Mouse (Mus musculus) liver, embryonic 13.5 days (tissue): Measurements from ENCODE around the gene Supt6. TPM values are rescaled to one million over a fixed set of nuclear protein-coding genes. Genes with fewer than 3 reads are reported as not detected.

Experiments used
- ATAC-seq: fragments of 200-750 bp; cut with Nextera tagmentation; 2 replicates; pipeline ENCODE4 v1.8.0; 2017; ENCODE audit warnings: low read depth, mild to moderate bottlenecking, moderate number of reproducible peaks, moderate library complexity
- DNase-seq: peaks from one replicate; pipeline ENCODE4 v3.0.0; 2022
- H3K27ac ChIP-seq: fragments of 300-500 bp; sonication (generic); 2 replicates; pipeline ENCODE4 v1.5.1; 2015; ENCODE audit warnings: moderate library complexity, mild to moderate bottlenecking, inconsistent platforms
- H3K27me3 ChIP-seq: fragments of 300-500 bp; sonication (generic); 2 replicates; pipeline ENCODE4 v1.6.1; 2015; ENCODE audit warnings: mild to moderate bottlenecking, inconsistent platforms
- H3K36me3 ChIP-seq: fragments of 300-500 bp; sonication (generic); 2 replicates; pipeline ENCODE4 v1.6.1; 2015; ENCODE audit warnings: mild to moderate bottlenecking, inconsistent platforms
- H3K4me1 ChIP-seq: fragments of 300-500 bp; sonication (generic); replicated peaks from 2 replicates; pipeline ENCODE4 v1.6.1; 2015; ENCODE audit warnings: inconsistent platforms
- H3K4me2 ChIP-seq: fragments of 300-500 bp; sonication (generic); 2 replicates; pipeline ENCODE4 v1.6.1; 2015; ENCODE audit warnings: inconsistent platforms, mild to moderate bottlenecking, moderate library complexity
- H3K4me3 ChIP-seq: fragments of 300-500 bp; sonication (generic); replicated peaks from 2 replicates; pipeline ENCODE4 v1.5.1; 2015; ENCODE audit warnings: mild to moderate bottlenecking, inconsistent platforms
- H3K9ac ChIP-seq: fragments of 300-500 bp; sonication (generic); 2 replicates; pipeline ENCODE4 v1.6.1; 2015; ENCODE audit warnings: mild to moderate bottlenecking, inconsistent platforms
- H3K9me3 ChIP-seq: fragments of 300-500 bp; sonication (generic); replicated peaks from 2 replicates; pipeline ENCODE4 v1.6.1; 2016; ENCODE audit warnings: inconsistent platforms
- WGBS: fragments of 180-500 bp; shearing (Covaris S2); methylation state at CpG from one replicate; pipeline ENCODE4 v1.1.7; 2015; ENCODE audit not compliant: insufficient replicate concordance; 5-methylcytosine and 5-hydroxymethylcytosine counted together
- polyA plus RNA-seq: library from polyadenylated mRNA; unstranded; fragments of >200 nt; fragmentation: Nextera tagmentation; extraction: Ambion mirVana; gene quantifications from 2 replicates; pipeline ENCODE4 v1.2.1, GENCODE M21; 2015

The Supt6 gene
- polyA plus RNA-seq, 1 experiment from 2014 or later = 9.8 TPM

DNA sequence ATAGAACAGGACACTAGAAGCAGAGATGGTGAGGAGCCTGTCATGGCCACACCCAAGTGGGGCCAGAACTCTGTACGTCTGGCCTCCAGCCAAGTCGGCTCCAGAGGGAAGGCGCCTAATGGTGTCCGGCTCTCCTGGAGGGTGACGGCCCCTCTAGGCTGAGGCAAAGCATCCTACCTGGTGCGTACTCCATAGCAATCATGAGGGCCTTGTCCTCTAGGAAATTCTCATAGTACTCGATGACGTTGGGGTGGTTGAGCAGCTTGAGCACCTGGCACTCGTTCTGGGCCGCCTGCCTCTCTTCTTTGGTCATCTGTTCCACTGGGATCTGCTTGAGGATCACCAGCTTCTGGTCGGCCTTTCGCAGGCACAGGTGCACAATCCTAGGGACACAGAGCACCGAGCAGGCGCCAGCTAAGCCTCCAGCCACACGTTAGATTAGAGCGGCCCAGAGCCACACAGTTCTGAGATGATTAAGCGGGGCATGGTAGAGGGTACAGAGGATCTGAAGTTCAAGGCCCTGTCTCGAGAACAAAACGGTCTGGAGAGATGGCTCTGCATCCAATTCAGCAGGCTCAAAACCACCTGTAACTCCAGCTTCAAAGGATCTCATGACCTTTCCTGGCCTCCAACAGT lies 72.9 kb downstream of the Supt6 start:
- Histone ChIP-seq H3K9me3 (no peaks in the 10 kb centered on the region), H3K27ac (peak overlapping the region; percentile 47), H3K9ac (peak overlapping the region; percentile 10; the same call in 1 of the 2 replicates), H3K4me3 (no peak overlapping the region), H3K36me3 (peaks cover 13% of the 10 kb centered on the region), H3K4me1 (peaks cover 74% of the 10 kb centered on the region), H3K27me3 (no peaks in the 10 kb centered on the region), H3K4me2 (no peak overlapping the region)
- ATAC-seq (no peak), DNase-seq (no peak)
- WGBS = 82% methylated on average over 19 of the region's 19 CpGs

GRCm38 (mm10) chr11:78172034-78172747 lies 73.6 kb downstream of the Supt6 start:
- peaks cover 81% of the 10 kb centered on the region for H3K4me1 ChIP-seq
- H3K27me3 ChIP-seq = no peaks in the 10 kb centered on the region
- 82% methylated on average over 16 of the region's 16 CpGs for WGBS
- peak overlapping the region; percentile 10 for H3K9ac ChIP-seq
- no peak overlapping the region for H3K4me3 ChIP-seq
- H3K36me3 ChIP-seq = peaks cover 13% of the 10 kb centered on the region
- no peak overlapping the region for H3K4me2 ChIP-seq
- H3K9me3 ChIP-seq = no peaks in the 10 kb centered on the region
- no peak for DNase-seq
- H3K27ac ChIP-seq = peak overlapping the region; percentile 37; the same call in 1 of the 2 replicates
- no peak for ATAC-seq

DNA sequence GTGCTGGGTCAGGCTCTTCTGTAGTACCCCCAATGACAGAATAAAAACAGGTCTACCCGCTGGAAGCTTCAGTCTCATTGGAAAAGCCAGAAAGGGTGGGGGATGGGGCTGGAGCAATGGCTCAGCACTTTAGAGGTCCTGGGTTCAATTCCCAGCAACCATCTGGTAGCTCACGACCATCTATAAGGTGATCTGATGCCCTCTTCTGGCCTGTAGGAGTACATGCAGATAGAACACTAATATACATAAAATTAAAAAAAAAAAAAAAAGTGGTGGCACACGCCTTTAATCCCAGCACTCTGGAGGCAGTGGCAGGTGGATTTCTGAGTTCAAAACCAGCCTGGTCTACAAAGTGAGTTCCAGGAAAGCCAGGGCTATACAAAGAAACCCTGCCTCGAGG lies 74.5 kb downstream of the Supt6 start:
- no peak for DNase-seq
- 55% methylated on average over 4 of the region's 4 CpGs for WGBS
- no peaks in the 10 kb centered on the region for H3K9me3 ChIP-seq
- peak overlapping the region; percentile 91 for H3K27ac ChIP-seq
- H3K27me3 ChIP-seq = no peaks in the 10 kb centered on the region
- no peak for ATAC-seq
- no peak overlapping the region for H3K4me2 ChIP-seq
- no peak overlapping the region for H3K4me3 ChIP-seq
- H3K36me3 ChIP-seq = peaks cover 13% of the 10 kb centered on the region
- peaks cover 90% of the 10 kb centered on the region for H3K4me1 ChIP-seq
- no peak overlapping the region for H3K9ac ChIP-seq

DNA sequence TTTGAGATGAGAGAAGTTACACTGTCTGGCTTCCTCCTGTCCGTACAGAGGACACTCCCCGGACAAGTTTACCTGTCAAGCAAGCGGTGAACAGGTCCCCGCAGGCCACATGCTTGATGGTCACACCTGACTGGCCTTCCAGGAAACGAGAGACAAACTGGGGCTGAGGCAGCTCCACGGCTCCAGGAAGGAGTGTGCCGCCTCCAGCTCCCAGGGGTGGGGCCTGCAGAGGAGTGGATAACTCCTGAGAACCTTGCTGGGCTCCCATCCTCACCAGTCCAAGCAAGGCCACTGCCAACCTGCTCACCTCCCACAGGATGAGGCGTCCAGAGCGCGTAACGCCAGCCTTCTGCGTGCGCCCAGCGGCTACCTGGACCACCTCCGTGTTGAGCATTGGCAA lies 75.5 kb downstream of the Supt6 start:
- Histone ChIP-seq H3K36me3 (peaks cover 13% of the 10 kb centered on the region), H3K27ac (peak overlapping the region; percentile 91), H3K4me1 (peaks cover 90% of the 10 kb centered on the region), H3K9ac (peak overlapping the region; percentile 62), H3K4me2 (peak overlapping the region; percentile 73; the same call in 1 of the 2 replicates), H3K9me3 (no peaks in the 10 kb centered on the region), H3K4me3 (no peak overlapping the region), H3K27me3 (no peaks in the 10 kb centered on the region)
- DNase-seq = no peak
- WGBS = 85% methylated on average over 15 of the region's 15 CpGs
- ATAC-seq = no peak

GRCm38 (mm10) chr11:78168541-78169468 lies 77.0 kb downstream of the Supt6 start:
- Histone ChIP-seq H3K9me3 (no peaks in the 10 kb centered on the region), H3K36me3 (peaks cover 13% of the 10 kb centered on the region), H3K9ac (peak overlapping the region; percentile 62), H3K4me3 (peak overlapping the region; percentile 50), H3K27ac (peak overlapping the region; percentile 91), H3K27me3 (no peaks in the 10 kb centered on the region), H3K4me2 (peak overlapping the region; percentile 73), H3K4me1 (peaks cover 84% of the 10 kb centered on the region)
- DNase-seq (no peak), ATAC-seq (peak; percentile 65)
- WGBS = 17% methylated on average over 19 of the region's 19 CpGs

GRCm38 (mm10) chr11:78167257-78167959 lies 78.4 kb downstream of the Supt6 start:
- Histone ChIP-seq H3K4me1 (peaks cover 89% of the 10 kb centered on the region), H3K9ac (peak overlapping the region; percentile 62), H3K4me2 (peak overlapping the region; percentile 73), H3K27ac (peak overlapping the region; percentile 91), H3K9me3 (no peaks in the 10 kb centered on the region), H3K27me3 (no peaks in the 10 kb centered on the region), H3K36me3 (peaks cover 24% of the 10 kb centered on the region), H3K4me3 (no peak overlapping the region)
- no peak for ATAC-seq
- DNase-seq = no peak
- 89% methylated on average over 14 of the region's 14 CpGs for WGBS

- H3K4me2 ChIP-seq = peak overlapping the region; percentile 100
- H3K4me3 ChIP-seq = no peak overlapping the region
- H3K36me3 ChIP-seq = peaks cover 26% of the 10 kb centered on the region
- H3K9ac ChIP-seq = peak overlapping the region; percentile 62
- H3K27me3 ChIP-seq = no peaks in the 10 kb centered on the region
- ATAC-seq (no peak), DNase-seq (no peak)
- H3K9me3 ChIP-seq = no peaks in the 10 kb centered on the region
- peaks cover 89% of the 10 kb centered on the region for H3K4me1 ChIP-seq
- WGBS = 63% methylated on average over 6 of the region's 6 CpGs
- peak overlapping the region; percentile 91 for H3K27ac ChIP-seq
Measured at GRCm38 (mm10) chr11:78166640-78167039, 79.1 kb downstream of the Supt6 start.

DNA sequence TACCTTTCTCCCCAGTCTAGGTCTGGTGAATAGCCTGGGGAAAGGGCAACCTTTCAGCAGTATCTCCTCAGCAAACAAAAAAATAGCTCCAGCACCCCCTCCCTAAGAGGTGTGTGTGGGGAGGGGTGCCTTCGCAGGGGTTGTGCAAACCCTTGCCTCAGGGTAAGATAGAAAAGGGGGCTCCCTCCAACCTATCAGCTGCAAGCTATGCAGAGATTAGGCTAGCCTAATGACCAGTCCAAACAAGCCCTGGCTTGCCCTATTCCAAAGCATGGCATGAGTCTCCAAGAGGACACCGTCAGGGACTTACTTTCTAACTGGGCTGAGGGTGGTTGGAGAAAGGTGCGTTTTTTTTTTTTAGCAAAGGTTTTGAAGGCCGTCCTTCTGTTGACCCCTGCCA lies 79.6 kb downstream of the Supt6 start:
- peak overlapping the region; percentile 95 for H3K4me3 ChIP-seq
- peak overlapping the region; percentile 91 for H3K27ac ChIP-seq
- no peak for DNase-seq
- H3K4me1 ChIP-seq = peaks cover 92% of the 10 kb centered on the region
- 51% methylated on average over 4 of the region's 4 CpGs for WGBS
- peaks cover 30% of the 10 kb centered on the region for H3K36me3 ChIP-seq
- no peaks in the 10 kb centered on the region for H3K27me3 ChIP-seq
- H3K9me3 ChIP-seq = no peaks in the 10 kb centered on the region
- H3K9ac ChIP-seq = peak overlapping the region; percentile 99
- peak overlapping the region; percentile 100 for H3K4me2 ChIP-seq
- ATAC-seq = no peak

DNA sequence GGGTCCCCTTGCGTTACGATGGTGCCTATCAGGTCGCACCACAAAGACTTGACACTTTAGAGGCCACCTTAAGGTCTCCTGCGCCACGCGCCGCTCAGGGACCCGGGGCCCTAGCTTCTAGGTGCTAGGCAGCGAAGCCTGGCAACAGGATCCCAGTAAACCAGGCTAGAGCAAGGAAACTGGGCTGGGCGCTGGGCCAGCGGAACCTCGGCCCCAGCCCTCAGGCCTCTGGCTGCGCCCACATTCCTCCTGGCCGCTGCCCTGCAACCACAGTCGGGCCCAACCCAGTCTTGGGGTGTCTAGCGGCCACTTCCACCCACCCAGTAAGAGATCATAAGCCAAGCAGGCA lies 80.1 kb downstream of the Supt6 start:
- WGBS = 4% methylated on average over 16 of the region's 16 CpGs
- Histone ChIP-seq H3K9ac (peak overlapping the region; percentile 99), H3K4me2 (peak overlapping the region; percentile 100), H3K36me3 (peaks cover 30% of the 10 kb centered on the region), H3K4me1 (peaks cover 92% of the 10 kb centered on the region), H3K27ac (peak overlapping the region; percentile 91), H3K9me3 (no peaks in the 10 kb centered on the region), H3K27me3 (no peaks in the 10 kb centered on the region), H3K4me3 (peak overlapping the region; percentile 95)
- DNase-seq (no peak), ATAC-seq (peak; percentile 19)

DNA sequence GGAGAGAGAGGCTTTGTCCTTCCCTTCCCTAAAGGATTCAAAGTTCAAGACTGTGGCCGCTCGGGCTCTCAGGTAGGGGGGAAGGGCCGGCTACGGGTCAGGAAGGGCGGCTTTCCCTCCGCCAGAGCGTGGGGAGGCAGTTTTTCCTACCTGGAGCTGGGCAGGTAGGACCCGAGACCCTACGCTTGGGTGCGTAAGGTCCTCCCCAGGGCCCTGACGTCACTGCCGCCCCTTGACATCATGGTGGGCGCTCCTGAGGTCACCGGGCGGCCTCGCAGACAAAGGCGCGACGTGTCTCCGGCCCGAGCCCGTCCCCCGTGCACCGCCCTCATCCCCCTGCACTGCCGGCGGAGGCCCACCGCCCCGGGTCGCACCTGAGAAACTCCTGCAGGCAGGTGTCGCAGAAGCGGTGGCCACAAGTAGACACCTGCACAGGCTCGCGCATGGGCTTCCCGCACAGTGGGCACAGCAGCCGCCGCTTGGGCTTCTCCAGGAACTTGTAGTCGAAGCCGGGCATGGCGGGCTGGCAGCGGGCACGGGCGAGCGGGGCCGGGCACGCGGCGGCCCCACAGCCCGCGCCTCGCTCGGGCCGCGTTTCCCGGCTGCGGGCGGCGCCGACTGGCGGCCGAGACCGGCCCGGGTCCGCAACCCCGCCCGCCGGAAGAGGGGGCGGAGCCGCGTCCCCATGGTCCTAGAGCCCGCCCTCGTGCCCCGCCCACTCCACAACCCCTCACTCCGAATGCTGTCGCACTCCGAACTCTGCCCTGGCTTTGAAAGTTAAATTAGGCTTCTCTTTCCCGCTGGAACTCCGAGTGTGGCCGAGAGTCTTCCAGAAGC lies 80.6 kb downstream of the Supt6 start, which contains the start of gene Traf4:
Gene Traf4 (minus strand): TSS at position 666 of the 837 bp plus-strand sequence.
- H3K27me3 ChIP-seq = no peaks in the 10 kb centered on the region
- H3K9ac ChIP-seq = peak within 1 kb of the TSS; percentile 99
- H3K36me3 ChIP-seq = peaks cover 34% of the 10 kb centered on the region
- peak; percentile 79 for ATAC-seq
- under 1% methylated on average over 76 of the region's 78 CpGs for WGBS
- peaks cover 92% of the 10 kb centered on the region for H3K4me1 ChIP-seq
- H3K4me2 ChIP-seq = peak within 1 kb of the TSS; percentile 100
- peak; percentile 73 for DNase-seq
- H3K4me3 ChIP-seq = peak within 1 kb of the TSS; percentile 95
- peak within 1 kb of the TSS; percentile 91 for H3K27ac ChIP-seq
- no peaks in the 10 kb centered on the region for H3K9me3 ChIP-seq
